7 mouse cellular contexts compared by ENCODE assay signal in the genomic region with DNA sequence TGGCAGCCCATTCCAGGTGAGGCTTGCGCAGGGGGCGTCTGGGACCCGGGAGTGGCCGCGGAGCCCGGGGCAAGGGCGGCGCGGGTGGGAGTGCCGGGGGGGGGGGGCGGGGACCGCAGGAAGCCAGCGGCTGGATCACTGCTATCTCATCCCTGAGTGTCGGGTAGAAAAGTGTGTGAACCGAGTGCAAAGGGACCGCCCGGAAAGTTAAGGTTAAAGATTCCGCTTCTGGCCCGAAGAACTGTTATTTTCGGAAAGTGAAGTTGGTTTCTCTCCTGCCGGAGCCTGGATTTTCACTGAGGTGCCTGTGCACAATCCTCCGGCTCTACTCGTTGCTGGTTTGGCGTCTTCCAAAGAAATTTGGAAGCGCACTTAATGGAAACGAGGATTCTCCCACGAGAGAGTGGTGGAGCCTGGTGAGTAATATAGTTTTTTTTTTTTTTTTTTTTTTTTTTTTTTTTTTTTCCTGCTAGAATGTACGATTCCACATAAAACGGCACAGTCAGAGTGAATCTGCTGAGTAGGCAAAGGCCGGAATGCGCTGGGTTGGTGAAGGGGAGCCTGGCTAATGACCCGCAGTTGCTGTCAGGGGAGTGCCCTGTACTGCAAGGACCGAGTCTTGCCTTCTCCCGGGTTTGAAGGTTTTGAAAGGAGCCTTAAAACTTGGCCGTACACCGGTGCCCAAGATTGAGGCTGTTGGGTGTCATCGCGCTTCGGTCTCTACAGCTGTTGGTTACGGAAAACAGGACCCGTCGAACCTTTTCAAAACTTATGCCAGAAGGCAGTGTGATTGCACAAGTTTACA.
DNase-seq lines count a peak whose midpoint lies in the region; ATAC-seq and TF ChIP-seq lines count a peak whose summit lies in the region.

No protein-coding gene starts in this region.

- H3K36me3 ChIP-seq in ES-E14 (ENCODE audit: control insufficient read depth, insufficient read depth, low read length, poor library complexity, severe bottlenecking) = no peaks in the 10 kb centered on the region
- H3K36me3 ChIP-seq in forebrain, embryonic 13.5 days (ENCODE audit: poor library complexity, severe bottlenecking) = no peaks in the 10 kb centered on the region
- no peaks in the 10 kb centered on the region for H3K36me3 ChIP-seq in hindbrain, embryonic 10.5 days
- no peaks in the 10 kb centered on the region for H3K36me3 ChIP-seq in limb, embryonic 13.5 days
- no peaks in the 10 kb centered on the region for H3K36me3 ChIP-seq in midbrain, embryonic 11.5 days (ENCODE audit: control insufficient read depth, insufficient read depth, low read length)
- no peaks in the 10 kb centered on the region for H3K36me3 ChIP-seq in stomach, embryonic 14.5 days (ENCODE audit: control insufficient read depth, insufficient read depth, low read length)

- peaks cover 9 to 22% of the 10 kb centered on the region in 2 experiments for H3K4me1 ChIP-seq in ES-E14 (ENCODE audit: control insufficient read depth in 2 of 2, insufficient read depth in 2 of 2, low read length in 2 of 2, poor library complexity in 1 of 2)
- H3K4me1 ChIP-seq in forebrain, embryonic 13.5 days = peaks cover 14% of the 10 kb centered on the region
- H3K4me1 ChIP-seq in hindbrain, embryonic 10.5 days (replicated peaks) = peaks cover 36% of the 10 kb centered on the region
- peaks cover 34% of the 10 kb centered on the region for H3K4me1 ChIP-seq in limb, embryonic 13.5 days
- H3K4me1 ChIP-seq in midbrain, embryonic 11.5 days (ENCODE audit: control insufficient read depth, insufficient read depth, low read length) = peaks cover 4% of the 10 kb centered on the region; the same call in 1 of the 2 replicates
- H3K4me1 ChIP-seq in stomach, embryonic 14.5 days (ENCODE audit: control insufficient read depth, insufficient read depth, low read length) = 0 out of 2 replicates have a peak, but pooled peaks cover 3% of the 10 kb centered on the region

- no peak for DNase-seq in ES-E14 (ENCODE audit: low read depth, low spot score)
- DNase-seq in adrenal gland, postnatal 10 days = peak; percentile 67
- peak; percentile 57 for DNase-seq in hindbrain, embryonic 10.5 days (ENCODE audit: low spot score)
- peak; percentile 95 for DNase-seq in midbrain, embryonic 11.5 days (ENCODE audit: low spot score, missing footprints)

- 4% methylated on average over 34 of the region's 42 CpGs for WGBS in forebrain, embryonic 13.5 days
- 2% methylated on average over 41 of the region's 42 CpGs for WGBS in hindbrain, embryonic 10.5 days
- WGBS in limb, embryonic 13.5 days = 4% methylated on average over 32 of the region's 42 CpGs
- 4% methylated on average over 33 of the region's 42 CpGs for WGBS in midbrain, embryonic 11.5 days
- WGBS in stomach, embryonic 14.5 days = 4% methylated on average over 38 of the region's 42 CpGs

- H3K9me3 ChIP-seq in ES-E14 (ENCODE audit: control insufficient read depth, insufficient read depth, low read depth, low read length) = no peaks in the 10 kb centered on the region
- no peaks in the 10 kb centered on the region for H3K9me3 ChIP-seq in forebrain, embryonic 13.5 days (replicated peaks)
- H3K9me3 ChIP-seq in hindbrain, embryonic 10.5 days = no peaks in the 10 kb centered on the region
- H3K9me3 ChIP-seq in limb, embryonic 13.5 days = peaks cover 4% of the 10 kb centered on the region; the same call in 1 of the 2 replicates
- no peaks in the 10 kb centered on the region for H3K9me3 ChIP-seq in midbrain, embryonic 11.5 days (ENCODE audit: control insufficient read depth, low read length)
- H3K9me3 ChIP-seq in stomach, embryonic 14.5 days (ENCODE audit: control insufficient read depth, low read depth, low read length) = no peaks in the 10 kb centered on the region

- H3K4me2 ChIP-seq in forebrain, embryonic 13.5 days = peak overlapping the region; percentile 70
- peak overlapping the region; percentile 81 for H3K4me2 ChIP-seq in limb, embryonic 13.5 days (replicated peaks)
- peak overlapping the region; percentile 63 for H3K4me2 ChIP-seq in midbrain, embryonic 11.5 days
- H3K4me2 ChIP-seq in stomach, embryonic 14.5 days (replicated peaks; ENCODE audit: low read depth, low read length) = peak overlapping the region; percentile 69

- in situ Hi-C loops in ES-E14 (cut with MboI; ENCODE audit: low sequenced_read_pairs in 2 of 2, unreplicated experiment in 2 of 2) = no loop called here

- H3K27ac ChIP-seq in ES-E14 (ENCODE audit: insufficient read depth, low read depth, low read length, poor library complexity, severe bottlenecking) = peak overlapping the region; percentile 78; the same call in 1 of the 2 replicates
- H3K27ac ChIP-seq in forebrain, embryonic 13.5 days = peak overlapping the region; percentile 58
- H3K27ac ChIP-seq in hindbrain, embryonic 10.5 days = peak overlapping the region; percentile 97
- peak overlapping the region; percentile 86 for H3K27ac ChIP-seq in limb, embryonic 13.5 days
- H3K27ac ChIP-seq in midbrain, embryonic 11.5 days (ENCODE audit: low read depth, low read length) = peak overlapping the region; percentile 74
- peak overlapping the region; percentile 92 for H3K27ac ChIP-seq in stomach, embryonic 14.5 days (ENCODE audit: low read length)

- ATAC-seq in forebrain, embryonic 13.5 days = no peak
- no peak for ATAC-seq in limb, embryonic 13.5 days (ENCODE audit: low FRiP score, low read depth)
- no peak for ATAC-seq in midbrain, embryonic 11.5 days (ENCODE audit: low FRiP score)
- ATAC-seq in stomach, embryonic 14.5 days (ENCODE audit: insufficient number of reproducible peaks, insufficient read depth, low FRiP score, low read depth) = peak; percentile 68; the same call in 1 of the 2 replicates

- H3K9ac ChIP-seq in ES-E14 (ENCODE audit: insufficient read depth, low read depth, low read length, poor library complexity, severe bottlenecking) = peak overlapping the region; percentile 85
- H3K9ac ChIP-seq in forebrain, embryonic 13.5 days = peak overlapping the region; percentile 67
- H3K9ac ChIP-seq in limb, embryonic 13.5 days = peak overlapping the region; percentile 85
- H3K9ac ChIP-seq in midbrain, embryonic 11.5 days (ENCODE audit: low read length) = peak overlapping the region; percentile 88
- peak overlapping the region; percentile 57 for H3K9ac ChIP-seq in stomach, embryonic 14.5 days (replicated peaks; ENCODE audit: low read depth, low read length)

- H3K27me3 ChIP-seq in forebrain, embryonic 13.5 days = peaks cover 17% of the 10 kb centered on the region
- peaks cover 8% of the 10 kb centered on the region; the same call in 1 of the 2 replicates for H3K27me3 ChIP-seq in hindbrain, embryonic 10.5 days (ENCODE audit: insufficient read depth, poor library complexity, severe bottlenecking)
- H3K27me3 ChIP-seq in limb, embryonic 13.5 days = peaks cover 10% of the 10 kb centered on the region; the same call in 1 of the 2 replicates
- peaks cover 8% of the 10 kb centered on the region; the same call in 1 of the 2 replicates for H3K27me3 ChIP-seq in midbrain, embryonic 11.5 days (ENCODE audit: control insufficient read depth, insufficient read depth, low read length)
- no peaks in the 10 kb centered on the region for H3K27me3 ChIP-seq in stomach, embryonic 14.5 days (ENCODE audit: control insufficient read depth, insufficient read depth, low read length)

- H3K4me3 ChIP-seq in ES-E14 (ENCODE audit: insufficient read depth in 1 of 2, low read depth in 1 of 2, low read length in 2 of 2, poor library complexity in 1 of 2, severe bottlenecking in 1 of 2) = peak overlapping the region; percentile 76 to 91
- H3K4me3 ChIP-seq in forebrain, embryonic 13.5 days = peak overlapping the region; percentile 56
- H3K4me3 ChIP-seq in hindbrain, embryonic 10.5 days = peak overlapping the region; percentile 76
- peak overlapping the region; percentile 72 for H3K4me3 ChIP-seq in limb, embryonic 13.5 days
- peak overlapping the region; percentile 70 for H3K4me3 ChIP-seq in midbrain, embryonic 11.5 days (ENCODE audit: low read depth, low read length)
- H3K4me3 ChIP-seq in stomach, embryonic 14.5 days (ENCODE audit: low read depth, low read length) = peak overlapping the region; percentile 67

TF ChIP-seq in ES-E14, 5 proteins besides CTCF, POLR2A, EP300 and RAD21:
- TF ChIP-seq ZNF384 (IDR thresholded peaks at IDR 0.05; ENCODE audit: low read depth, low read length) (no peak), MAFK (IDR thresholded peaks at IDR 0.05; ENCODE audit: insufficient read depth, low read depth, low read length) (peak; percentile 90)
